Mouse (Mus musculus) lung, postnatal 10 days (tissue): ENCODE results near the gene Gm6657.

ENCODE experiments used
- DNase-seq: peaks from one replicate; pipeline ENCODE4 v3.0.0; 2021

Gene Gm6657

GRCm38 (mm10) chr12:78193942-78194341, at the start of gene Gm6657:
Gene Gm6657, plus strand, starts transcription at chr12:78194242.
- DNase-seq, result no peak

GRCm38 (mm10) chr12:78153308-78154002, 40.6 kb upstream of the Gm6657 start:
- DNase-seq, result no peak

- DNase-seq, result no peak
Observed at GRCm38 (mm10) chr12:78170178-78170577, 23.9 kb upstream of the Gm6657 start.

- DNase-seq, result no peak
Observed at GRCm38 (mm10) chr12:78173945-78174344, 20.1 kb upstream of the Gm6657 start.

- no peak for DNase-seq
Observed at GRCm38 (mm10) chr12:78174671-78175070, 19.4 kb upstream of the Gm6657 start.

GRCm38 (mm10) chr12:78181452-78181851, 12.6 kb upstream of the Gm6657 start:
- no peak for DNase-seq

GRCm38 (mm10) chr12:78195368-78195767, 1.3 kb downstream of the Gm6657 start:
- no peak for DNase-seq

GRCm38 (mm10) chr12:78203646-78204045, 9.6 kb downstream of the Gm6657 start:
- DNase-seq, result no peak

- peak; percentile 64 for DNase-seq
Observed at GRCm38 (mm10) chr12:78205915-78206570, 12.0 kb downstream of the Gm6657 start.

- DNase-seq, result no peak
Observed at GRCm38 (mm10) chr12:78206571-78206960, 12.5 kb downstream of the Gm6657 start.

- DNase-seq, result no peak
Observed at GRCm38 (mm10) chr12:78209856-78210255, 15.8 kb downstream of the Gm6657 start.

- no peak for DNase-seq
Observed at GRCm38 (mm10) chr12:78215490-78215889, 21.4 kb downstream of the Gm6657 start.

- DNase-seq, result no peak
Observed at GRCm38 (mm10) chr12:78219191-78219825, 25.3 kb downstream of the Gm6657 start.

- peak; percentile 94 for DNase-seq
Observed at GRCm38 (mm10) chr12:78225707-78226518, 31.9 kb downstream of the Gm6657 start, which contains the start of gene Gphn. Gene Gphn, plus strand, starts transcription at chr12:78226379.

GRCm38 (mm10) chr12:78226519-78226875, 32.5 kb downstream of the Gm6657 start:
- peak; percentile 92 for DNase-seq

GRCm38 (mm10) chr12:78227021-78227932, 33.2 kb downstream of the Gm6657 start:
- peak; percentile 54 for DNase-seq

GRCm38 (mm10) chr12:78228139-78228538, 34.1 kb downstream of the Gm6657 start:
- no peak for DNase-seq

GRCm38 (mm10) chr12:78232560-78232959, 38.5 kb downstream of the Gm6657 start:
- DNase-seq, result no peak

- no peak for DNase-seq
Observed at GRCm38 (mm10) chr12:78248366-78248765, 54.3 kb downstream of the Gm6657 start.

- peak; percentile 7 for DNase-seq
Observed at GRCm38 (mm10) chr12:78249151-78249550, 55.1 kb downstream of the Gm6657 start.
